Mouse (Mus musculus) thymus, adult 2 months (tissue): Measurements from ENCODE around the gene Batf2.

Experiments used
- CTCF ChIP-seq: fragments of 200-500 bp; IDR thresholded peaks from 2 replicates; pipeline ENCODE4 v1.5.1; 2012; ENCODE audit warnings: mild to moderate bottlenecking, control low read depth, low read length, moderate library complexity, borderline replicate concordance; ENCODE audit not compliant: control insufficient read depth, poor library complexity, insufficient read depth; ENCODE audit errors: extremely low read depth
- POLR2A ChIP-seq: fragments of 200-500 bp; IDR thresholded peaks from 2 replicates; pipeline ENCODE4 v1.6.1; 2012; ENCODE audit warnings: mild to moderate bottlenecking, low read length, control low read depth, moderate library complexity; ENCODE audit not compliant: control insufficient read depth, poor library complexity, insufficient read depth; ENCODE audit errors: extremely low read depth

- TF ChIP-seq POLR2A, result no peak
- no peak for TF ChIP-seq CTCF
These were observed 41.8 kb downstream of the Batf2 start for GRCm38 (mm10) chr19:6182534-6182933.
